Mouse (Mus musculus) C2C12 (cell line): ENCODE measurements at regions not wholly inside any gene's neighbourhood (a gene's known extent, or its start where the extent isn't known, plus 50 kb on each side); places are given as distances from the start of the nearest gene placed in this dataset.

Experiments
- CEBPB ChIP-seq: IDR thresholded peaks from one replicate; pipeline ENCODE4 v1.6.1; 2011; ENCODE audit warnings: low read depth, mild to moderate bottlenecking, control low read depth, moderate library complexity
- CTCF ChIP-seq: IDR thresholded peaks from one replicate; pipeline ENCODE4 v1.5.1; 2011; ENCODE audit not compliant: control insufficient read depth, insufficient read depth, insufficient read length
- MYOD1 ChIP-seq: IDR thresholded peaks from one replicate; pipeline ENCODE4 v1.6.1; 2011; ENCODE audit warnings: low read depth; ENCODE audit not compliant: control insufficient read depth, insufficient read length

GRCm38 (mm10) chr11:112443890-112444289 is 338.1 kb upstream of the Sox9 start:
- TF ChIP-seq CTCF (no peak), MYOD1 (no peak), CEBPB (no peak)
